Mouse (Mus musculus) MEL (cell line): Measurements from ENCODE around the gene Myof. TPM values are rescaled to one million over a fixed set of nuclear protein-coding genes. Genes with fewer than 3 reads are reported as not detected.

ENCODE experiments used
- DNase-seq: peaks from one replicate; pipeline ENCODE4 v3.0.0; 2011; ENCODE audit warnings: low read depth, low spot score
- H3K27ac ChIP-seq: 2 replicates; pipeline ENCODE4 v1.5.1; 2012; ENCODE audit warnings: low read depth, mild to moderate bottlenecking, control low read depth, low read length, moderate library complexity; ENCODE audit not compliant: control insufficient read depth
- H3K27me3 ChIP-seq, 2 experiments: fragments of 150-350 bp in 1 of 2; sonication (generic) in 1 of 2; 2 replicates each; pipeline ENCODE4 v1.6.1; 2012; ENCODE audit warnings: low read length in 2 of 2, mild to moderate bottlenecking in 2 of 2, improper control_type of control experiment in 1 of 2, moderate library complexity in 1 of 2; ENCODE audit not compliant: insufficient read depth in 2 of 2, control insufficient read depth in 1 of 2
- H3K36me3 ChIP-seq, 2 experiments: 2 replicates each; pipeline ENCODE4 v1.6.1; 2012 to 2014; ENCODE audit warnings: low read length in 2 of 2, improper control_type of control experiment in 1 of 2, inconsistent platforms in 1 of 2, mild to moderate bottlenecking in 1 of 2; ENCODE audit not compliant: insufficient read depth in 2 of 2, control insufficient read depth in 1 of 2
- H3K4me1 ChIP-seq, 2 experiments: fragments of 150-350 bp in 1 of 2; sonication (generic) in 1 of 2; 2 replicates each; pipeline ENCODE4 v1.6.1; 2012; ENCODE audit warnings: low read length in 2 of 2, improper control_type of control experiment in 1 of 2, mild to moderate bottlenecking in 1 of 2; ENCODE audit not compliant: insufficient read depth in 2 of 2, control insufficient read depth in 1 of 2
- H3K4me3 ChIP-seq, 2 experiments: fragments of 150-350 bp in 1 of 2; sonication (generic) in 1 of 2; 2 replicates each; pipeline ENCODE4 v1.5.1; 2012; ENCODE audit warnings: low read depth in 2 of 2, low read length in 2 of 2, mild to moderate bottlenecking in 2 of 2, moderate library complexity in 2 of 2, control low read depth in 1 of 2, improper control_type of control experiment in 1 of 2; ENCODE audit not compliant: control insufficient read depth in 1 of 2, insufficient read depth in 1 of 2
- H3K79me2 ChIP-seq: 2 replicates; pipeline ENCODE4 v1.6.1; 2012; ENCODE audit warnings: mild to moderate bottlenecking, low read length, moderate library complexity; ENCODE audit not compliant: control insufficient read depth, poor library complexity, insufficient read depth
- H3K9ac ChIP-seq: 2 replicates; pipeline ENCODE4 v1.6.1; 2012; ENCODE audit warnings: low read depth, mild to moderate bottlenecking, control low read depth, low read length, moderate library complexity; ENCODE audit not compliant: control insufficient read depth, poor library complexity, severe bottlenecking
- H3K9me3 ChIP-seq: fragments of 150-350 bp; sonication (generic); replicated peaks from 2 replicates; pipeline ENCODE4 v1.6.1; 2012; ENCODE audit warnings: mild to moderate bottlenecking, low read length, improper control_type of control experiment, moderate library complexity; ENCODE audit not compliant: insufficient read depth
- CHD1 ChIP-seq: IDR thresholded peaks from 2 replicates; pipeline ENCODE4 v1.6.1; 2012; ENCODE audit warnings: low read depth, mild to moderate bottlenecking, inconsistent platforms, low read length, improper control_type of control experiment
- CTCF ChIP-seq, 3 experiments: IDR thresholded peaks in 2 of 3; conservative IDR thresholded peaks in 1 of 3; 2 replicates each; pipeline ENCODE4 v1.5.1; 2011 to 2012; ENCODE audit warnings: low read length in 3 of 3, low read depth in 2 of 3, mild to moderate bottlenecking in 2 of 3, improper control_type of control experiment in 1 of 3, inconsistent platforms in 1 of 3, mixed read lengths in 1 of 3, moderate library complexity in 1 of 3; ENCODE audit not compliant: control insufficient read depth in 1 of 3, insufficient read depth in 1 of 3, poor library complexity in 1 of 3, severe bottlenecking in 1 of 3
- ELF1 ChIP-seq: IDR thresholded peaks from 2 replicates; pipeline ENCODE4 v1.6.1; 2014; ENCODE audit warnings: low read depth, mild to moderate bottlenecking, inconsistent platforms, low read length, improper control_type of control experiment, moderate library complexity
- EP300 ChIP-seq, 2 experiments: IDR thresholded peaks; 2 replicates each; pipeline ENCODE4 v1.6.1; 2011; ENCODE audit warnings: improper control_type of control experiment in 2 of 2, low read length in 2 of 2, low read depth in 1 of 2, mild to moderate bottlenecking in 1 of 2
- GATA1 ChIP-seq: IDR thresholded peaks from 2 replicates; pipeline ENCODE4 v1.6.1; 2011; ENCODE audit warnings: low read depth, low read length, improper control_type of control experiment
- HCFC1 ChIP-seq: IDR thresholded peaks from 2 replicates; pipeline ENCODE4 v1.6.1; 2012; ENCODE audit warnings: low read depth, mild to moderate bottlenecking, inconsistent platforms, low read length, improper control_type of control experiment, moderate library complexity
- KAT2A ChIP-seq: conservative IDR thresholded peaks from 2 replicates; pipeline ENCODE4 v1.6.1; 2012; ENCODE audit warnings: low read depth, low read length, improper control_type of control experiment, inconsistent platforms
- MAFK ChIP-seq: IDR thresholded peaks from 2 replicates; pipeline ENCODE4 v1.6.1; 2011; ENCODE audit warnings: low read depth, mild to moderate bottlenecking, low read length, improper control_type of control experiment, borderline replicate concordance
- MAX ChIP-seq: IDR thresholded peaks from 2 replicates; pipeline ENCODE4 v1.6.1; 2011; ENCODE audit warnings: low read length, improper control_type of control experiment
- MAZ ChIP-seq: IDR thresholded peaks from 2 replicates; pipeline ENCODE4 v1.6.1; 2012; ENCODE audit warnings: low read depth, mild to moderate bottlenecking, inconsistent platforms, low read length, improper control_type of control experiment
- MXI1 ChIP-seq: IDR thresholded peaks from 2 replicates; pipeline ENCODE4 v1.6.1; 2011; ENCODE audit warnings: mild to moderate bottlenecking, low read depth, low read length, improper control_type of control experiment
- POLR2AphosphoS2 ChIP-seq: IDR thresholded peaks from 2 replicates; pipeline ENCODE4 v1.6.1; 2011; ENCODE audit warnings: low read length, improper control_type of control experiment
- POLR2AphosphoS5 ChIP-seq: IDR thresholded peaks from 2 replicates; pipeline ENCODE4 v1.6.1; 2012; ENCODE audit warnings: low read depth, borderline replicate concordance, mild to moderate bottlenecking, inconsistent platforms, low read length, moderate library complexity, mixed read lengths
- RAD21 ChIP-seq: IDR thresholded peaks from 2 replicates; pipeline ENCODE4 v1.6.1; 2011; ENCODE audit warnings: mild to moderate bottlenecking, low read depth, low read length, improper control_type of control experiment
- RCOR1 ChIP-seq: IDR thresholded peaks from 2 replicates; pipeline ENCODE4 v1.6.1; 2012; ENCODE audit warnings: low read depth, mild to moderate bottlenecking, inconsistent platforms, low read length, improper control_type of control experiment
- SIN3A ChIP-seq: IDR thresholded peaks from 2 replicates; pipeline ENCODE4 v1.6.1; 2012; ENCODE audit warnings: low read length, improper control_type of control experiment, inconsistent platforms
- SMC3 ChIP-seq: IDR thresholded peaks from 2 replicates; pipeline ENCODE4 v1.6.1; 2011; ENCODE audit warnings: low read depth, low read length, improper control_type of control experiment
- UBTF ChIP-seq: IDR thresholded peaks from 2 replicates; pipeline ENCODE4 v1.6.1; 2012; ENCODE audit warnings: low read depth, mild to moderate bottlenecking, inconsistent platforms, low read length, improper control_type of control experiment, moderate library complexity, borderline replicate concordance; ENCODE audit not compliant: insufficient read depth
- USF1 ChIP-seq: IDR thresholded peaks from 2 replicates; pipeline ENCODE4 v1.6.1; 2014; ENCODE audit warnings: low read depth, mild to moderate bottlenecking, inconsistent platforms, low read length, improper control_type of control experiment, moderate library complexity
- ZC3H11A ChIP-seq: IDR thresholded peaks from 2 replicates; pipeline ENCODE4 v1.6.1; 2012; ENCODE audit warnings: low read depth, mild to moderate bottlenecking, inconsistent platforms, low read length, improper control_type of control experiment
- ZKSCAN1 ChIP-seq: IDR thresholded peaks from 2 replicates; pipeline ENCODE4 v1.6.1; 2012; ENCODE audit warnings: low read depth, mild to moderate bottlenecking, inconsistent platforms, low read length, improper control_type of control experiment, moderate library complexity
- ZNF384 ChIP-seq: IDR thresholded peaks from 2 replicates; pipeline ENCODE4 v1.6.1; 2012; ENCODE audit warnings: low read depth, mild to moderate bottlenecking, inconsistent platforms, low read length, improper control_type of control experiment
- polyA plus RNA-seq, 2 experiments: library from polyadenylated mRNA; stranded (reverse) in 1 of 2; unstranded in 1 of 2; fragments of >175 nt in 1 of 2; fragments of >200 nt in 1 of 2; gene quantifications; 2 replicates each; pipeline versions ENCODE4 v1.2.1 to v1.2.4; 2012; ENCODE audit warnings: low replicate concordance in 2 of 2, low read depth in 1 of 2; ENCODE audit not compliant: insufficient read length in 2 of 2, insufficient read depth in 1 of 2, missing spikeins in 1 of 2
- total RNA-seq: library from RNA; depleted of rRNA; stranded (reverse); fragments of 300-350 nt; gene quantifications from 2 replicates; pipeline ENCODE4 v1.2.3, GENCODE M21; 2012

The Myof gene
- total and polyA plus RNA-seq, 3 experiments: 0.04 TPM; not detected in 2

- Histone ChIP-seq H3K27me3 (peaks cover 6 to 20% of the 10 kb centered on the region in 2 experiments), H3K4me3 (no peak overlapping the region), H3K9ac (no peak overlapping the region), H3K36me3 (no peaks in the 10 kb centered on the region), H3K27ac (no peak overlapping the region), H3K79me2 (no peaks in the 10 kb centered on the region)
- DNase-seq: no peak
- TF ChIP-seq SMC3 (no peak), MAZ (no peak), MAX (no peak)
- TF ChIP-seq, all 39 proteins: peak for 0
- no peaks in the 10 kb centered on the region for H3K4me1 ChIP-seq
- no peaks in the 10 kb centered on the region for H3K9me3 ChIP-seq
Measured at GRCm38 (mm10) chr19:37877511-37878167, 165.7 kb downstream of the Myof start.

GRCm38 (mm10) chr19:37876605-37877245 is 166.7 kb downstream of the Myof start:
- H3K4me1 ChIP-seq: no peaks in the 10 kb centered on the region
- DNase-seq: no peak
- no peaks in the 10 kb centered on the region for H3K9me3 ChIP-seq
- no peak overlapping the region for H3K27ac ChIP-seq
- H3K9ac ChIP-seq: no peak overlapping the region
- no peak overlapping the region for H3K4me3 ChIP-seq
- H3K36me3 ChIP-seq: no peaks in the 10 kb centered on the region
- H3K79me2 ChIP-seq: no peaks in the 10 kb centered on the region
- TF ChIP-seq MXI1 (no peak), POLR2AphosphoS2 (no peak), RAD21 (no peak), CTCF (IDR thresholded peaks at IDR 0.05 in 2 of 3, conservative IDR thresholded peaks at IDR 0.05 in 1 of 3; ENCODE audit: control insufficient read depth in 1 of 3, insufficient read depth in 1 of 3, low read depth in 2 of 3, low read length in 3 of 3, poor library complexity in 1 of 3, severe bottlenecking in 1 of 3) (no peak), SIN3A (no peak), POLR2AphosphoS5 (no peak), GATA1 (no peak), RCOR1 (no peak), USF1 (no peak), ZNF384 (no peak), SMC3 (no peak), UBTF (no peak), ZC3H11A (no peak), ZKSCAN1 (no peak), CHD1 (no peak), HCFC1 (no peak), MAFK (no peak), EP300 (IDR thresholded peaks at IDR 0.05; ENCODE audit: low read depth in 1 of 2, low read length in 2 of 2) (no peak), ELF1 (no peak), KAT2A (no peak)
- peaks cover 6 to 20% of the 10 kb centered on the region in 2 experiments for H3K27me3 ChIP-seq
